Mouse (Mus musculus) brain, embryonic 14.5 days (tissue): ENCODE results near the gene Zc3h10.

Source experiments
- CTCF ChIP-seq: fragments of 200-500 bp; IDR thresholded peaks from 2 replicates; pipeline ENCODE4 v1.5.1; 2012; ENCODE audit warnings: inconsistent platforms, mild to moderate bottlenecking, moderate library complexity, borderline replicate concordance; ENCODE audit not compliant: insufficient read depth, insufficient read length; ENCODE audit errors: extremely low read depth
- POLR2A ChIP-seq: fragments of 200-500 bp; IDR thresholded peaks from 2 replicates; pipeline ENCODE4 v1.6.1; 2012; ENCODE audit warnings: mild to moderate bottlenecking, inconsistent platforms, borderline replicate concordance; ENCODE audit not compliant: poor library complexity, insufficient read depth, insufficient read length, severe bottlenecking; ENCODE audit errors: extremely low read depth

GRCm38 (mm10) chr10:128556286-128556685 is 8.7 kb upstream of the Zc3h10 start:
- TF ChIP-seq CTCF, result no peak; the same call in 1 of the 2 replicates
- TF ChIP-seq POLR2A, result no peak
